Mouse (Mus musculus): ENCODE measurements around the gene Ptcd1.

GRCm38 (mm10) chr5:145123396-145123795 is 43.5 kb downstream of the Ptcd1 start:
- no peak for TF ChIP-seq CTCF (IDR thresholded peaks at IDR 0.05)
- TF ChIP-seq EP300 (IDR thresholded peaks at IDR 0.05; ENCODE audit: insufficient read depth, low read depth, low read length) = no peak
- no peak for TF ChIP-seq POLR2A (IDR thresholded peaks at IDR 0.05; ENCODE audit: insufficient read depth, low read depth, low read length)
